Mouse (Mus musculus) kidney, embryonic 16.5 days (tissue): ENCODE data around the gene Selenow. TPM values are rescaled to one million over a fixed set of nuclear protein-coding genes. Genes with fewer than 3 reads are reported as not detected.
"Not testable (repeated sequence)": the region's sequence is repeated elsewhere in the genome, so short reads cannot be mapped to it uniquely, and the experiment has no call there.

Experiments used
- ATAC-seq: fragments of 200-750 bp; cut with Nextera tagmentation; 2 replicates; pipeline ENCODE4 v1.8.0; 2017; ENCODE audit warnings: moderate TSS enrichment; ENCODE audit not compliant: low FRiP score, low TSS enrichment
- H3K27ac ChIP-seq: fragments of 300-500 bp; sonication (generic); 2 replicates; pipeline ENCODE4 v1.5.1; 2014; ENCODE audit warnings: low read length
- H3K27me3 ChIP-seq: fragments of 300-500 bp; sonication (generic); 2 replicates; pipeline ENCODE4 v1.6.1; 2014; ENCODE audit warnings: low read length, control low read depth, mixed read lengths; ENCODE audit not compliant: insufficient read depth
- H3K36me3 ChIP-seq: fragments of 300-500 bp; sonication (generic); 2 replicates; pipeline ENCODE4 v1.6.1; 2014; ENCODE audit warnings: low read length, control low read depth, mixed read lengths; ENCODE audit not compliant: insufficient read depth
- H3K4me1 ChIP-seq: fragments of 300-500 bp; sonication (generic); 2 replicates; pipeline ENCODE4 v1.6.1; 2014; ENCODE audit warnings: low read length, control low read depth, mixed read lengths; ENCODE audit not compliant: insufficient read depth
- H3K4me2 ChIP-seq: fragments of 300-500 bp; sonication (generic); replicated peaks from 2 replicates; pipeline ENCODE4 v1.6.1; 2014; ENCODE audit warnings: low read depth, low read length
- H3K4me3 ChIP-seq: fragments of 300-500 bp; sonication (generic); 2 replicates; pipeline ENCODE4 v1.5.1; 2014; ENCODE audit warnings: mild to moderate bottlenecking, low read length
- H3K9ac ChIP-seq: fragments of 300-500 bp; sonication (generic); replicated peaks from 2 replicates; pipeline ENCODE4 v1.6.1; 2014; ENCODE audit warnings: low read length
- H3K9me3 ChIP-seq: fragments of 300-500 bp; sonication (generic); 2 replicates; pipeline ENCODE4 v1.6.1; 2016; ENCODE audit warnings: low read length, control low read depth
- WGBS: fragments of 180-500 bp; shearing (Covaris S2); extraction: QIAGEN DNeasy Blood & Tissue Kit; methylation state at CpG from one replicate; pipeline ENCODE4 v1.1.7; 2014; 5-methylcytosine and 5-hydroxymethylcytosine counted together
- polyA plus RNA-seq: library from polyadenylated mRNA; unstranded; fragments of >200 nt; fragmentation: Nextera tagmentation; extraction: Ambion mirVana; gene quantifications from 2 replicates; pipeline ENCODE4 v1.2.1, GENCODE M21; 2015

Gene Selenow
- polyA plus RNA-seq, 1 experiment from 2014 or later, result 690 TPM

- no peak for ATAC-seq
- Histone ChIP-seq H3K27me3 (no peaks in the 10 kb centered on the region), H3K9me3 (peaks cover 3% of the 10 kb centered on the region; the same call in 1 of the 2 replicates), H3K4me3 (no peak overlapping the region), H3K4me2 (no peak overlapping the region), H3K9ac (no peak overlapping the region), H3K36me3 (peaks cover 6% of the 10 kb centered on the region; the same call in 1 of the 2 replicates), H3K27ac (no peak overlapping the region), H3K4me1 (0 out of 2 replicates have a peak, but pooled peaks cover 3% of the 10 kb centered on the region)
- WGBS, result 57% methylated on average over 2 of the region's 2 CpGs
Measured at GRCm38 (mm10) chr7:15930543-15930942, 8.3 kb upstream of the Selenow start.

GRCm38 (mm10) chr7:15929910-15930309 lies 7.7 kb upstream of the Selenow start:
- Histone ChIP-seq H3K27ac (no peak overlapping the region), H3K4me1 (0 out of 2 replicates have a peak, but pooled peaks cover 3% of the 10 kb centered on the region), H3K4me2 (no peak overlapping the region), H3K9me3 (peaks cover 3% of the 10 kb centered on the region; the same call in 1 of the 2 replicates), H3K9ac (no peak overlapping the region), H3K36me3 (no peaks in the 10 kb centered on the region), H3K27me3 (no peaks in the 10 kb centered on the region), H3K4me3 (no peak overlapping the region)
- ATAC-seq, result peak; percentile 58; the same call in 1 of the 2 replicates
- 33% methylated on average over 4 of the region's 4 CpGs for WGBS

GRCm38 (mm10) chr7:15921796-15922195 lies 406 bp downstream of the Selenow start:
- under 1% methylated on average over 10 of the region's 10 CpGs for WGBS
- ATAC-seq, result peak; percentile 64
- peak overlapping the region; percentile 79 for H3K4me3 ChIP-seq
- H3K4me2 ChIP-seq, result peak overlapping the region; percentile 86
- peaks cover 31% of the 10 kb centered on the region for H3K36me3 ChIP-seq
- peaks cover 22% of the 10 kb centered on the region for H3K4me1 ChIP-seq
- no peaks in the 10 kb centered on the region for H3K9me3 ChIP-seq
- H3K9ac ChIP-seq, result peak overlapping the region; percentile 90
- H3K27ac ChIP-seq, result peak overlapping the region; percentile 77
- H3K27me3 ChIP-seq, result no peaks in the 10 kb centered on the region

GRCm38 (mm10) chr7:15920645-15921190 lies 1.5 kb downstream of the Selenow start:
- Histone ChIP-seq H3K4me1 (peaks cover 22% of the 10 kb centered on the region), H3K9ac (peak overlapping the region; percentile 17; the same call in 1 of the 2 replicates), H3K4me3 (peak overlapping the region; percentile 79), H3K27me3 (no peaks in the 10 kb centered on the region), H3K9me3 (no peaks in the 10 kb centered on the region), H3K36me3 (peaks cover 36% of the 10 kb centered on the region), H3K27ac (no peak overlapping the region), H3K4me2 (peak overlapping the region; percentile 86)
- WGBS, result 83% methylated on average over 6 of the region's 6 CpGs
- ATAC-seq, result no peak

GRCm38 (mm10) chr7:15919947-15920346 lies 2.3 kb downstream of the Selenow start:
- Histone ChIP-seq H3K27ac (no peak overlapping the region), H3K36me3 (peaks cover 36% of the 10 kb centered on the region), H3K9me3 (no peaks in the 10 kb centered on the region), H3K4me3 (no peak overlapping the region), H3K27me3 (no peaks in the 10 kb centered on the region), H3K9ac (no peak overlapping the region), H3K4me1 (peaks cover 22% of the 10 kb centered on the region), H3K4me2 (peak overlapping the region; percentile 86; the same call in 1 of the 2 replicates)
- ATAC-seq, result no peak
- 92% methylated on average over 9 of the region's 9 CpGs for WGBS

- ATAC-seq, result no peak
- H3K9ac ChIP-seq, result no peak overlapping the region
Measured at GRCm38 (mm10) chr7:15918371-15918770, 3.8 kb downstream of the Selenow start.

GRCm38 (mm10) chr7:15916996-15917395 lies 5.2 kb downstream of the Selenow start:
- WGBS, result 87% methylated on average over 4 of the region's 4 CpGs
- Histone ChIP-seq H3K4me1 (peaks cover 16% of the 10 kb centered on the region), H3K4me2 (no peak overlapping the region), H3K9me3 (no peaks in the 10 kb centered on the region), H3K4me3 (no peak overlapping the region), H3K27ac (no peak overlapping the region), H3K9ac (no peak overlapping the region), H3K36me3 (peaks cover 36% of the 10 kb centered on the region), H3K27me3 (no peaks in the 10 kb centered on the region)
- ATAC-seq, result no peak

More at GRCm38 (mm10) chr7:15918371-15918770, 3.8 kb downstream of the Selenow start:
- Histone ChIP-seq H3K4me2 (no peak overlapping the region), H3K4me1 (peaks cover 22% of the 10 kb centered on the region), H3K27me3 (no peaks in the 10 kb centered on the region), H3K9me3 (no peaks in the 10 kb centered on the region), H3K4me3 (no peak overlapping the region), H3K27ac (no peak overlapping the region), H3K36me3 (peaks cover 36% of the 10 kb centered on the region)

- 72% methylated on average over 3 of the region's 3 CpGs for WGBS
- Histone ChIP-seq H3K27ac (no peak overlapping the region), H3K27me3 (no peaks in the 10 kb centered on the region), H3K9me3 (no peaks in the 10 kb centered on the region), H3K4me2 (no peak overlapping the region), H3K9ac (no peak overlapping the region), H3K4me3 (no peak overlapping the region), H3K4me1 (peaks cover 14% of the 10 kb centered on the region), H3K36me3 (peaks cover 36% of the 10 kb centered on the region)
- ATAC-seq, result no peak
Measured at GRCm38 (mm10) chr7:15916134-15916723, 6.0 kb downstream of the Selenow start.

- WGBS, result 87% methylated on average over 4 of the region's 4 CpGs
- H3K9ac ChIP-seq, H3K4me2 ChIP-seq, H3K4me1 ChIP-seq, H3K27me3 ChIP-seq, ATAC-seq, H3K9me3 ChIP-seq, H3K4me3 ChIP-seq, H3K27ac ChIP-seq: not testable (repeated sequence)
- H3K36me3 ChIP-seq, result peaks cover 36% of the 10 kb centered on the region
Measured at GRCm38 (mm10) chr7:15915695-15916094, 6.5 kb downstream of the Selenow start.

GRCm38 (mm10) chr7:15914751-15915150 lies 7.5 kb downstream of the Selenow start:
- Histone ChIP-seq H3K27ac (no peak overlapping the region), H3K4me3 (no peak overlapping the region), H3K9me3 (no peaks in the 10 kb centered on the region), H3K4me1 (no peaks in the 10 kb centered on the region), H3K27me3 (no peaks in the 10 kb centered on the region), H3K9ac (no peak overlapping the region), H3K4me2 (no peak overlapping the region), H3K36me3 (peaks cover 28% of the 10 kb centered on the region)
- ATAC-seq, result no peak
- 78% methylated on average over 2 of the region's 2 CpGs for WGBS
